Mouse (Mus musculus): ENCODE measurements around the gene Ano7.

DNA sequence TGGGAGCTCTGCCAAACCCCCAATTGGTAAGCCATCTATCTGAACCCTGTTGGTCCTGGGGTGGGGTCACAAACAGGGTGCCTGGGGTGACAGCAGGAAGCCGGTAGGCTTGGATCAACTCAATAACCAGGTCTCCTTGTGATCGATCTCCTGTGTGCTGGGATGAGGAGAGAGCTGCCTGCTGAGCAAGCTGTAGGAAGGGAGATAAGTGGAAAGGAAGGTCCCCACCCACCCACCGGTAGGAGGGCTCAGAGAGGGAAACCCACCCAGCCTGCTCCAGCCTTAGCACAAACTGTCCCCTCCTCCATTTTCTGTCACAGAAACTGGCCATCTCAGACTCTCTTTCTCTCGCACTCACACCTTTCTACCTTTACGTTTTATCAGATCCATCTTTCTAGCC lies 3.6 kb downstream of the Ano7 start:
- no peak for TF ChIP-seq USF1 (IDR thresholded peaks at IDR 0.05; ENCODE audit: low read depth)
- TF ChIP-seq POLR2AphosphoS2 (IDR thresholded peaks at IDR 0.05; ENCODE audit: insufficient read length, low read depth), result no peak
- no peak for TF ChIP-seq POLR2A (IDR thresholded peaks at IDR 0.05; ENCODE audit: insufficient read length, low read depth)
- no peak for TF ChIP-seq TCF3 (IDR thresholded peaks at IDR 0.05; ENCODE audit: insufficient read length, low read depth)
- TF ChIP-seq TCF12 (IDR thresholded peaks at IDR 0.05; ENCODE audit: insufficient read depth, poor library complexity, severe bottlenecking), result no peak
- TF ChIP-seq CEBPB (IDR thresholded peaks at IDR 0.05; ENCODE audit: insufficient read depth, poor library complexity, severe bottlenecking), result no peak
- no peak for TF ChIP-seq MAX (IDR thresholded peaks at IDR 0.05; ENCODE audit: low read depth)
- TF ChIP-seq MYOD1 (IDR thresholded peaks at IDR 0.05; ENCODE audit: control insufficient read depth in 1 of 3, insufficient read length in 2 of 3, low read depth in 2 of 3), result no peak
- TF ChIP-seq MYOG (IDR thresholded peaks at IDR 0.05; ENCODE audit: control insufficient read depth in 1 of 3, insufficient read depth in 1 of 3, insufficient read length in 2 of 3, low read depth in 2 of 3), result no peak
- no peak for TF ChIP-seq E2F4 (IDR thresholded peaks at IDR 0.05; ENCODE audit: insufficient read depth)
- no peak for TF ChIP-seq SRF (IDR thresholded peaks at IDR 0.05; ENCODE audit: control insufficient read depth, insufficient read length, low read depth)
